Mouse (Mus musculus): ENCODE data around the gene Dhdh. TPM values are rescaled to one million over a fixed set of nuclear protein-coding genes. Genes with fewer than 3 reads are reported as not detected.
A peak's percentile ranks its signal among the peaks of the same experiment; 100 is the strongest.

Gene Dhdh
- polyA plus RNA-seq, 1 experiment from 2014 or later, result 3.0 TPM

- H3K9ac ChIP-seq (replicated peaks; ENCODE audit: low read depth, low read length), result peak within 1 kb of the TSS; percentile 79
- H3K4me3 ChIP-seq (replicated peaks; ENCODE audit: low read length), result peak within 1 kb of the TSS; percentile 66
- H3K27me3 ChIP-seq (replicated peaks; ENCODE audit: control insufficient read depth, insufficient read depth, low read length), result no peaks in the 10 kb centered on the region
- H3K4me2 ChIP-seq (ENCODE audit: low read length), result peak within 1 kb of the TSS; percentile 91
- under 1% methylated on average over 45 of the region's 45 CpGs for WGBS
- peaks cover 26% of the 10 kb centered on the region for H3K4me1 ChIP-seq (replicated peaks; ENCODE audit: control insufficient read depth, insufficient read depth, low read length)
- H3K27ac ChIP-seq (ENCODE audit: low read length), result peak within 1 kb of the TSS; percentile 80
- H3K9me3 ChIP-seq (ENCODE audit: control insufficient read depth, low read length), result no peaks in the 10 kb centered on the region
- peak; percentile 98 for ATAC-seq
- H3K36me3 ChIP-seq (ENCODE audit: control insufficient read depth, insufficient read depth), result peaks cover 4% of the 10 kb centered on the region; the same call in 1 of the 2 replicates
Measured at GRCm38 (mm10) chr7:45434203-45435015, 54.2 kb downstream of the Dhdh start, which contains the start of gene Gys1. TSS of gene Gys1 (plus strand) at chr7:45434844.

GRCm38 (mm10) chr7:45433835-45434202, 54.8 kb downstream of the Dhdh start:
- WGBS, result under 1% methylated on average over 7 of the region's 7 CpGs
- H3K4me1 ChIP-seq (replicated peaks; ENCODE audit: control insufficient read depth, insufficient read depth, low read length), result peaks cover 26% of the 10 kb centered on the region
- ATAC-seq, result no peak
- peak overlapping the region; percentile 66 for H3K4me3 ChIP-seq (replicated peaks; ENCODE audit: low read length)
- H3K4me2 ChIP-seq (ENCODE audit: low read length), result peak overlapping the region; percentile 91
- peak overlapping the region; percentile 78 for H3K9ac ChIP-seq (replicated peaks; ENCODE audit: low read depth, low read length)
- no peaks in the 10 kb centered on the region for H3K27me3 ChIP-seq (replicated peaks; ENCODE audit: control insufficient read depth, insufficient read depth, low read length)
- no peaks in the 10 kb centered on the region for H3K9me3 ChIP-seq (ENCODE audit: control insufficient read depth, low read length)
- H3K27ac ChIP-seq (ENCODE audit: low read length), result peak overlapping the region; percentile 80
- H3K36me3 ChIP-seq (ENCODE audit: control insufficient read depth, insufficient read depth), result peaks cover 4% of the 10 kb centered on the region; the same call in 1 of the 2 replicates

GRCm38 (mm10) chr7:45426556-45426955, 62.0 kb downstream of the Dhdh start:
- H3K4me1 ChIP-seq (replicated peaks; ENCODE audit: control insufficient read depth, insufficient read depth, low read length), result no peaks in the 10 kb centered on the region
- H3K27ac ChIP-seq (ENCODE audit: low read length), result no peak overlapping the region
- no peak for ATAC-seq
- peaks cover 24% of the 10 kb centered on the region for H3K36me3 ChIP-seq (ENCODE audit: control insufficient read depth, insufficient read depth)
- no peaks in the 10 kb centered on the region for H3K27me3 ChIP-seq (replicated peaks; ENCODE audit: control insufficient read depth, insufficient read depth, low read length)
- H3K4me3 ChIP-seq (replicated peaks; ENCODE audit: low read length), result no peak overlapping the region
- no peaks in the 10 kb centered on the region for H3K9me3 ChIP-seq (ENCODE audit: control insufficient read depth, low read length)
- H3K4me2 ChIP-seq (ENCODE audit: low read length), result no peak overlapping the region
- 93% methylated on average over 8 of the region's 8 CpGs for WGBS
- no peak overlapping the region for H3K9ac ChIP-seq (replicated peaks; ENCODE audit: low read depth, low read length)

GRCm38 (mm10) chr7:45421194-45421593, 67.4 kb downstream of the Dhdh start:
- Histone ChIP-seq H3K27ac (ENCODE audit: low read length) (no peak overlapping the region), H3K36me3 (ENCODE audit: control insufficient read depth, insufficient read depth) (peaks cover 27% of the 10 kb centered on the region), H3K9me3 (ENCODE audit: control insufficient read depth, low read length) (no peaks in the 10 kb centered on the region), H3K4me3 (replicated peaks; ENCODE audit: low read length) (no peak overlapping the region), H3K27me3 (replicated peaks; ENCODE audit: control insufficient read depth, insufficient read depth, low read length) (peaks cover 23% of the 10 kb centered on the region), H3K4me2 (ENCODE audit: low read length) (no peak overlapping the region), H3K9ac (replicated peaks; ENCODE audit: low read depth, low read length) (no peak overlapping the region), H3K4me1 (replicated peaks; ENCODE audit: control insufficient read depth, insufficient read depth, low read length) (no peaks in the 10 kb centered on the region)
- WGBS, result 92% methylated on average over 14 of the region's 14 CpGs
- no peak for ATAC-seq

Small RNA genes lying within 50 kb of the gene (microRNA-seq; reads per million reads assigned to microRNA genes)
- gene Gm22133, result 0.62 reads per million

Other genes with a start within 250 kb of the Dhdh start
- gene Cd37, start 249.7 kb downstream of the Dhdh start, polyA plus RNA-seq (2015; fragmentation: Nextera tagmentation; extraction: Ambion mirVana), result 1.5 and 1.6 TPM in 2 replicates
- gene Slc6a16, start 247.7 kb downstream of the Dhdh start, polyA plus RNA-seq (2015; fragmentation: Nextera tagmentation; extraction: Ambion mirVana), result 0.30 and 0.47 TPM in 2 replicates
- not detected in 2 replicates for gene Slc6a21, start 211.3 kb downstream of the Dhdh start, polyA plus RNA-seq (2015; fragmentation: Nextera tagmentation; extraction: Ambion mirVana)
- 8.2 and 10.1 TPM in 2 replicates for gene Trpm4, start 155.0 kb downstream of the Dhdh start, polyA plus RNA-seq (2015; fragmentation: Nextera tagmentation; extraction: Ambion mirVana)
- 0.60 TPM in 1 of 2 replicates, not detected in the other for gene Hrc, start 153.5 kb downstream of the Dhdh start, polyA plus RNA-seq (2015; fragmentation: Nextera tagmentation; extraction: Ambion mirVana)
- 16.1 and 19.7 TPM in 2 replicates for gene Ppfia3, start 121.8 kb downstream of the Dhdh start, polyA plus RNA-seq (2015; fragmentation: Nextera tagmentation; extraction: Ambion mirVana)
- gene Lin7b, start 118.2 kb downstream of the Dhdh start, polyA plus RNA-seq (2015; fragmentation: Nextera tagmentation; extraction: Ambion mirVana), result 6.1 and 18.5 TPM in 2 replicates
- gene Snrnp70, start 93.1 kb downstream of the Dhdh start, polyA plus RNA-seq (2015; fragmentation: Nextera tagmentation; extraction: Ambion mirVana), result 206 and 215 TPM in 2 replicates
- not detected in 2 replicates for gene Kcna7, start 83.2 kb downstream of the Dhdh start, polyA plus RNA-seq (2015; fragmentation: Nextera tagmentation; extraction: Ambion mirVana)
- gene Ntf5, start 75.1 kb downstream of the Dhdh start, polyA plus RNA-seq (2015; fragmentation: Nextera tagmentation; extraction: Ambion mirVana), result 0.10 TPM in 1 of 2 replicates, not detected in the other
- gene Lhb, start 68.0 kb downstream of the Dhdh start, polyA plus RNA-seq (2015; fragmentation: Nextera tagmentation; extraction: Ambion mirVana), result 0.44 and 0.65 TPM in 2 replicates
- 19.9 and 21.6 TPM in 2 replicates for gene Gys1, start 54.0 kb downstream of the Dhdh start, polyA plus RNA-seq (2015; fragmentation: Nextera tagmentation; extraction: Ambion mirVana)
- 137 and 147 TPM in 2 replicates for gene Ruvbl2, start 50.7 kb downstream of the Dhdh start, polyA plus RNA-seq (2015; fragmentation: Nextera tagmentation; extraction: Ambion mirVana)
- 5,701 and 5,899 TPM in 2 replicates for gene Ftl1, start 28.9 kb downstream of the Dhdh start, polyA plus RNA-seq (2015; fragmentation: Nextera tagmentation; extraction: Ambion mirVana)
- gene Bax, start 21.9 kb downstream of the Dhdh start, polyA plus RNA-seq (2015; fragmentation: Nextera tagmentation; extraction: Ambion mirVana), result 225 and 257 TPM in 2 replicates
- 0.12 TPM in 1 of 2 replicates, not detected in the other for gene Tulp2, start 6.9 kb downstream of the Dhdh start, polyA plus RNA-seq (2015; fragmentation: Nextera tagmentation; extraction: Ambion mirVana)
- not detected in 2 replicates for gene Gm45808, start 2.0 kb downstream of the Dhdh start, polyA plus RNA-seq (2015; fragmentation: Nextera tagmentation; extraction: Ambion mirVana)
- gene Nucb1, start 21.6 kb upstream of the Dhdh start, polyA plus RNA-seq (2015; fragmentation: Nextera tagmentation; extraction: Ambion mirVana), result 106 and 107 TPM in 2 replicates
- gene Ppp1r15a, start 37.5 kb upstream of the Dhdh start, polyA plus RNA-seq (2015; fragmentation: Nextera tagmentation; extraction: Ambion mirVana), result 14.4 and 16.4 TPM in 2 replicates
- 0.57 and 0.81 TPM in 2 replicates for gene Plekha4, start 37.5 kb upstream of the Dhdh start, polyA plus RNA-seq (2015; fragmentation: Nextera tagmentation; extraction: Ambion mirVana)
- gene Hsd17b14, start 66.1 kb upstream of the Dhdh start, polyA plus RNA-seq (2015; fragmentation: Nextera tagmentation; extraction: Ambion mirVana), result not detected in 2 replicates
- 24.2 and 24.5 TPM in 2 replicates for gene Bcat2, start 81.3 kb upstream of the Dhdh start, polyA plus RNA-seq (2015; fragmentation: Nextera tagmentation; extraction: Ambion mirVana)
- not detected in 2 replicates for gene Fgf21, start 126.7 kb upstream of the Dhdh start, polyA plus RNA-seq (2015; fragmentation: Nextera tagmentation; extraction: Ambion mirVana)
- not detected in 2 replicates for gene Fut1, start 128.5 kb upstream of the Dhdh start, polyA plus RNA-seq (2015; fragmentation: Nextera tagmentation; extraction: Ambion mirVana)
- gene Izumo1, start 133.0 kb upstream of the Dhdh start, polyA plus RNA-seq (2015; fragmentation: Nextera tagmentation; extraction: Ambion mirVana), result not detected in 2 replicates
- 13.5 and 15.1 TPM in 2 replicates for gene Rasip1, start 138.7 kb upstream of the Dhdh start, polyA plus RNA-seq (2015; fragmentation: Nextera tagmentation; extraction: Ambion mirVana)
- gene Mamstr, start 151.2 kb upstream of the Dhdh start, polyA plus RNA-seq (2015; fragmentation: Nextera tagmentation; extraction: Ambion mirVana), result 2.8 and 4.2 TPM in 2 replicates
- 0.10 and 0.21 TPM in 2 replicates for gene Fut2, start 177.6 kb upstream of the Dhdh start, polyA plus RNA-seq (2015; fragmentation: Nextera tagmentation; extraction: Ambion mirVana)
- 0.80 and 0.84 TPM in 2 replicates for gene Ntn5, start 195.2 kb upstream of the Dhdh start, polyA plus RNA-seq (2015; fragmentation: Nextera tagmentation; extraction: Ambion mirVana)
- gene Sec1, start 205.6 kb upstream of the Dhdh start, polyA plus RNA-seq (2015; fragmentation: Nextera tagmentation; extraction: Ambion mirVana), result 0.10 and 0.25 TPM in 2 replicates
- 40.1 and 64.4 TPM in 2 replicates for gene Car11, start 211.0 kb upstream of the Dhdh start, polyA plus RNA-seq (2015; fragmentation: Nextera tagmentation; extraction: Ambion mirVana)
- gene Dbp, start 216.3 kb upstream of the Dhdh start, polyA plus RNA-seq (2015; fragmentation: Nextera tagmentation; extraction: Ambion mirVana), result 4.1 and 4.3 TPM in 2 replicates
- gene Rpl18, start 226.7 kb upstream of the Dhdh start, polyA plus RNA-seq (2015; fragmentation: Nextera tagmentation; extraction: Ambion mirVana), result 567 and 579 TPM in 2 replicates
- 29.9 and 31.1 TPM in 2 replicates for gene Sphk2, start 229.2 kb upstream of the Dhdh start, polyA plus RNA-seq (2015; fragmentation: Nextera tagmentation; extraction: Ambion mirVana)
- 0.60 and 1.1 TPM in 2 replicates for gene Fam83e, start 232.4 kb upstream of the Dhdh start, polyA plus RNA-seq (2015; fragmentation: Nextera tagmentation; extraction: Ambion mirVana)
- not detected in 2 replicates for gene Spaca4, start 237.0 kb upstream of the Dhdh start, polyA plus RNA-seq (2015; fragmentation: Nextera tagmentation; extraction: Ambion mirVana)

All from forebrain, embryonic 16.5 days (tissue).